Mouse (Mus musculus): ENCODE measurements at regions not wholly inside any gene's neighbourhood (a gene's known extent, or its start where the extent isn't known, plus 50 kb on each side); places are given as distances from the start of the nearest gene placed in this dataset.

GRCm38 (mm10) chr7:37389703-37390087 is 383.7 kb downstream of the Zfp536 start:
- no peak for DNase-seq

- no peak for DNase-seq
Measured at GRCm38 (mm10) chr7:37390271-37390670, 383.2 kb downstream of the Zfp536 start.

GRCm38 (mm10) chr7:37392122-37392521 is 381.3 kb downstream of the Zfp536 start:
- no peak for DNase-seq

GRCm38 (mm10) chr7:37392604-37393003 is 380.8 kb downstream of the Zfp536 start:
- DNase-seq, result no peak

GRCm38 (mm10) chr7:37393071-37393470 is 380.4 kb downstream of the Zfp536 start:
- no peak for DNase-seq

GRCm38 (mm10) chr7:37394965-37395426 is 378.4 kb downstream of the Zfp536 start:
- DNase-seq, result peak; percentile 8

GRCm38 (mm10) chr7:37395881-37396513 is 377.4 kb downstream of the Zfp536 start:
- DNase-seq, result no peak

GRCm38 (mm10) chr7:37403483-37403882 is 370.0 kb downstream of the Zfp536 start:
- no peak for DNase-seq

GRCm38 (mm10) chr7:37413350-37413749 is 360.1 kb downstream of the Zfp536 start:
- no peak for DNase-seq

GRCm38 (mm10) chr7:37421704-37422103 is 351.7 kb downstream of the Zfp536 start:
- no peak for DNase-seq
